Mouse (Mus musculus): Measurements from ENCODE around the gene Camkmt. TPM values are rescaled to one million over a fixed set of nuclear protein-coding genes. Genes with fewer than 3 reads are reported as not detected.

Camkmt gene
- polyA plus RNA-seq, 1 experiment = 0.31 TPM

DNA sequence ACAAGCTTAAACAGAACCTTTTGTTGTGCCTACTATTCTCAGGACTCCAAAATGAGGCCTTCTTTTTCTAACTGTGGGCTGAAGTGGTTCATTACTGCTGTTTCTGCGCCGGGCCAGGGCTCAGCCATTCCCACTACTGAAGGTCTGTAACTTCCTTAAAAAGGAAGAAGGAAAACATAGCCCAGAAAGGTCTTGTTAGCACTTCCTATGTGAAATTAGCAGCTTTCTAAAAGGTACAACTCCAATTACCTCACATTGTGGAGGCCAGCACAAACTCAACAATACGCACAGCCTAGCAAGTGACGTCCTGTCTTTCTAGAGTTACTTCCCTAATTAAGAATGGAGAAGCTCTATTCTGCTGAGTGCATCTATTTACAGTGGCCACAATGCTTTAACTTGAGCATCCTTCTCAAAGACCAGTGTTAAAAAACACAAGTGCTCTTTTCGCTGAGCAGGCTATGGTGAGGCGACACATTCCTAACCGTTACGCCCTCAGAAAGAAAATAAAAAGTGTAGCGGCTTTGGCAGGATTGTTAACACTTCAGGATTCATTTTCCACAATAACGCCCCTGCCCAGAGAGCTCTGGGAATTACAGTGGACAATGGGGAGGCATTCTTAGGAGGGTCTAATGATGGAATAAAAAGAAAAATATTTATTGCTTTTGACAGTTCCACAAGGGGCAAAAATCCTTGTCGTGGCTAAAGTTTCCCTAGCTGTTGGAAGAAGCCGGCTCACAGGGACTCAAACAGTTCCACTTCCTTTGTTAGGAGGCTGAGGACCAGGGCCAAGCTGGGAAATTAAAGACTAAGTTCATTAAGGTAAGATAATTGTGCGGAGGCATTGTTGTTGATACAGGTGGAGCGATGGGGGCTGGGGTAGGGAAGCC is 398.5 kb downstream of the Camkmt start:
- H3K27me3 ChIP-seq (ENCODE audit: control insufficient read depth) = peaks cover 71% of the 10 kb centered on the region
- TF ChIP-seq GATA1 (IDR thresholded peaks at IDR 0.05; ENCODE audit: low read length) = no peak
- no peak for TF ChIP-seq TAL1 (IDR thresholded peaks at IDR 0.05; ENCODE audit: low read length)

DNA sequence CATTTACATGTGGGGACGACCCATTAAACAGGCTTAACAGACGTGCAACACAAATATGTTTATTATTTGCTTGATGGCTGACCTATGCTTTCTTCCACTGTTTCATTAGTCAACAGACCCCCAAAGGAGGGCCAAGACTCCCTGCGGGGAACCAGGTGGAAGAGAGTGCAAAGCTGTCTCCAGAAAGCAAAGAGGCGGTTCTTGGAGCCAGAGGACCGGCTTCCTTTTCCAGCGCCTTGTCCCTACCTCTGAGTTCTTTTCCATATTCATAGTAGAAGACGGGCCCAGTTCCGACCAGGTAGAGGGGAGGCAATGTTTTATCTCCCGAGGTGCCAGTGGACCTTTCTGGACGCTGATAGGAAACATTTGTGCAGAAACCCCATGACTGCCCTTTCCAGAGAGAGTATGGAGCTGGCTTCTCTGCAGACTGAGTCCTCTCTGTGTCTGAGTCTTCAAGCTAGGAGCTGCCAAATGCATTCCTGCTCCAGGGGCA is 399.2 kb downstream of the Camkmt start:
- Histone ChIP-seq H3K4me1 (ENCODE audit: control insufficient read depth) (no peaks in the 10 kb centered on the region), H3K36me3 (ENCODE audit: control insufficient read depth) (no peaks in the 10 kb centered on the region), H3K9me3 (ENCODE audit: control insufficient read depth, low read length) (no peaks in the 10 kb centered on the region), H3K4me3 (replicated peaks) (no peak overlapping the region), H3K27me3 (ENCODE audit: control insufficient read depth) (peaks cover 65% of the 10 kb centered on the region)
- TF ChIP-seq TAL1 (IDR thresholded peaks at IDR 0.05; ENCODE audit: low read length) (no peak), GATA1 (IDR thresholded peaks at IDR 0.05; ENCODE audit: low read length) (no peak)

More for the DNA sequence above, 398.5 kb downstream of the Camkmt start:
- Histone ChIP-seq H3K36me3 (ENCODE audit: control insufficient read depth) (no peaks in the 10 kb centered on the region), H3K4me3 (replicated peaks) (no peak overlapping the region), H3K9me3 (ENCODE audit: control insufficient read depth, low read length) (no peaks in the 10 kb centered on the region), H3K4me1 (ENCODE audit: control insufficient read depth) (no peaks in the 10 kb centered on the region)

DNA sequence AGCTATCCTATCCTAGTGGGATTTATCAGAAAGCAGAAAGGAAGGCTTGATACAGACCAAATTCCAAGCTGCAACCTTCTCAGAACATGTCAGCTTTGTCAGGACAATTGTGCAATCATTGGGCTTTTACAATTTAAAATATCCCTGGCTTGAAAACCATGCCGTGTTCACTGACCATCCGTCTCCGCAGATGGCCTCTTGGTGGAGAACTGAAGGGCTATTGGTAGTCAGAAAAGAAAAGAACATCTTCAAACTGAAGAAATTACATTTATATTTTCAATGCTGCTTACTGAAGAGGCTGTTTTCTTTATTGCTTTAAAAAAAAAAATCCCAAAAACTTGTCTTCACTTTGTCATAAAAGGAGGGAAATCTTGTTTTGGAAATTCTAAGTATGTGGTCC is 401.1 kb downstream of the Camkmt start:
- TF ChIP-seq TAL1 (IDR thresholded peaks at IDR 0.05; ENCODE audit: low read length) (no peak), GATA1 (IDR thresholded peaks at IDR 0.05; ENCODE audit: low read length) (no peak)
- no peaks in the 10 kb centered on the region for H3K36me3 ChIP-seq (ENCODE audit: control insufficient read depth)
- H3K4me1 ChIP-seq (ENCODE audit: control insufficient read depth) = no peaks in the 10 kb centered on the region
- H3K27me3 ChIP-seq (ENCODE audit: control insufficient read depth) = peaks cover 45% of the 10 kb centered on the region
- H3K4me3 ChIP-seq (replicated peaks) = no peak overlapping the region
- H3K9me3 ChIP-seq (ENCODE audit: control insufficient read depth, low read length) = no peaks in the 10 kb centered on the region; the same call in 1 of the 2 replicates

DNA sequence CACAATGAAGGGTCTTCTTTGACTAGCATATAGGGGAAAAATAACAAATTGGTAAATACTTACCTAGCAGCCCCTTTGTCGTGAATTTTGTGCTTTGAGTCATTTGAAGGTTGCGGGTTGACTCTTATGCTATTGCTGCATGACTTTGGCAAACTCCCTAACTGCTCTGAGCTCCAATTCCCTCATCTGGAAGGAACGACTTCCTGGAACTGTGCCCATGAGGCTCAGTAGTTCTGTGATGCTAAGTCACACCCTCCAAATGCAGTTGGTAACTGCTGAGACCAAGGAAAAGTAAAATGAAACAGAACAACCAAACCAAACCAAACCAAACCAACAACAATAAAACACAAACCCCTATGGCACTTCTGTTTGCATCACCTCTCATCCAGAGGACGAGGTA is 403.2 kb downstream of the Camkmt start:
- TF ChIP-seq GATA1 (IDR thresholded peaks at IDR 0.05; ENCODE audit: low read length) (no peak), TAL1 (IDR thresholded peaks at IDR 0.05; ENCODE audit: low read length) (no peak)
- peaks cover 25% of the 10 kb centered on the region for H3K27me3 ChIP-seq (ENCODE audit: control insufficient read depth)
- no peaks in the 10 kb centered on the region; the same call in 1 of the 2 replicates for H3K9me3 ChIP-seq (ENCODE audit: control insufficient read depth, low read length)
- H3K4me1 ChIP-seq (ENCODE audit: control insufficient read depth) = no peaks in the 10 kb centered on the region
- no peaks in the 10 kb centered on the region for H3K36me3 ChIP-seq (ENCODE audit: control insufficient read depth)
- H3K4me3 ChIP-seq (replicated peaks) = no peak overlapping the region

DNA sequence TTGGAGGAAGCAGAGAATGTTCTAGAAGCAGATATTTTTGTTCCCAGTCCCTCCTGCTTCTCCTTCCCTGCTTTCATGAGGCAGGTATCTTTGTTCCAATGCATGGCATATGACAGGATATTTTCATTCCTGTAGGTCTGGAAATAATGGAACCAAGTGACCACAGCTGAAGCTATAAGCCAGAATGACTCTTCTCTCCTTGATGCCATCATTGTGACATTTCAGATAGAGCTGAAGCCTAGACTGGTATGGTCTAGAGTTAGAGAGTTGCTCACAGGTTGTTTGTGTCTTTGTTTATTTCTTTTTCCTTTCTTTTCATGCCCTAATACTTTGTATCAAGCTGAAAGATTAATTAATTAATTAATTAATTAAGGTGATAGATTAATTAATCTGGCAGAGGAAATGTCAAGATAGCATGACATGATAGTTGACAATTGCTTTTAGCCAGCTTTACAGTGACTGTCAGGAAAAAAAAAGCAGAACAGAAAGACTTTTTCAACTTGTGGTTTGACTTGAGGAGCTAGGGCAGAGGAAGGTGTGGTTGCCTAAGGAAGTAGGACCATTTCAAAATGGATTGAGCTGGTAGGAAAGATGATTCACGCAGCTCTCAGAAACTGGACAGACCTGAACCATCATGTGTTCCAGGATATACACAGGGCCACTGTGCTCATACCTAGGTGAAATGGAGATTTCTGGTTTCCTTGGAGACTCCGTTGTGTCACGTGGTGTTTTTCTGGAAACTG is 404.8 kb downstream of the Camkmt start:
- Histone ChIP-seq H3K36me3 (ENCODE audit: control insufficient read depth) (no peaks in the 10 kb centered on the region), H3K4me3 (replicated peaks) (no peak overlapping the region)
- no peak for TF ChIP-seq GATA1 (IDR thresholded peaks at IDR 0.05; ENCODE audit: low read length)
- TF ChIP-seq TAL1 (IDR thresholded peaks at IDR 0.05; ENCODE audit: low read length) = no peak

DNA sequence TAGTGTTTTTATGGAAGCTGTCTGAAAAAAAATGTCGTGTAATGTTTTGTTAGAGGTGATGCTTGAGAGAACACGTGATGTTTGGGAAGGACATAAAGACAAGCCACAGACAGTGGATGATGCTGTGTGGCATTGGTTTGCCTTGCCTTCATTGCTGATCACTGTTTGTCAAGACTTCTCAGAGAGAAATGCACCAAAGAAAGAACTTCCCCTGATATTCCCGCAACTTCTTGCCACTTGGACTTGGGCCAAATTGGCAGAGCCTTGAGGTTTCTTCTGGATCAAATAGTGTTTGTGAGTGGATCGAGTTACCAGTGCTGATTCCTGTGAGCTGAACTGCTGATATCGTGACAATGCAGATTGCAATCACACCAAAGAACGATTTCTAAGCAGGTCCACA is 405.5 kb downstream of the Camkmt start:
- TF ChIP-seq TAL1 (IDR thresholded peaks at IDR 0.05; ENCODE audit: low read length) = no peak
- TF ChIP-seq GATA1 (IDR thresholded peaks at IDR 0.05; ENCODE audit: low read length) = no peak
- Histone ChIP-seq H3K36me3 (ENCODE audit: control insufficient read depth) (no peaks in the 10 kb centered on the region), H3K27me3 (ENCODE audit: control insufficient read depth) (peaks cover 3% of the 10 kb centered on the region), H3K4me3 (replicated peaks) (no peak overlapping the region), H3K4me1 (ENCODE audit: control insufficient read depth) (no peaks in the 10 kb centered on the region), H3K9me3 (ENCODE audit: control insufficient read depth, low read length) (no peaks in the 10 kb centered on the region; the same call in 1 of the 2 replicates)

More for the DNA sequence above, 404.8 kb downstream of the Camkmt start:
- Histone ChIP-seq H3K9me3 (ENCODE audit: control insufficient read depth, low read length) (no peaks in the 10 kb centered on the region; the same call in 1 of the 2 replicates), H3K4me1 (ENCODE audit: control insufficient read depth) (no peaks in the 10 kb centered on the region), H3K27me3 (ENCODE audit: control insufficient read depth) (peaks cover 9% of the 10 kb centered on the region)

DNA sequence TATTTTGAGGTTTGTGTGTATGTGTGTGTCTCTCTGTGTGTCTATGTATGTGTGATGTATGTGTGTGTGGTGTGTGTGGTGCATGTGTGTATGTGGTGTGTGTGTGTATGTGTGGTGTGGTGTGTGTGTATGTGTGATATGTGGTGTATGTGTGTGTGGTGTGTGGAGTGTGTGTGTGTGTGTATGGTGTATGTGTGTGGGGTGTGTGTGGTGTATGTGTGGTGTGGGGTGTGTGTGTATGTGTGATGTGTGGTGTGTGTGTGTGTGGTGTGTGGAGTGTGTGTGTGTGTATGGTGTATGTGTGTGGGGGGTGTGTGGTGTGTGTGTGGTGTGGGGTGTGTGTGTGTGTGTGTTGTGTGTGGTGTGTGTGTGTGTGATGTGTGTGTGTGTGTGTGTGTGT is 414.5 kb downstream of the Camkmt start:
- no peak for TF ChIP-seq GATA1 (IDR thresholded peaks at IDR 0.05; ENCODE audit: low read length)
- no peaks in the 10 kb centered on the region for H3K27me3 ChIP-seq (ENCODE audit: control insufficient read depth)

DNA sequence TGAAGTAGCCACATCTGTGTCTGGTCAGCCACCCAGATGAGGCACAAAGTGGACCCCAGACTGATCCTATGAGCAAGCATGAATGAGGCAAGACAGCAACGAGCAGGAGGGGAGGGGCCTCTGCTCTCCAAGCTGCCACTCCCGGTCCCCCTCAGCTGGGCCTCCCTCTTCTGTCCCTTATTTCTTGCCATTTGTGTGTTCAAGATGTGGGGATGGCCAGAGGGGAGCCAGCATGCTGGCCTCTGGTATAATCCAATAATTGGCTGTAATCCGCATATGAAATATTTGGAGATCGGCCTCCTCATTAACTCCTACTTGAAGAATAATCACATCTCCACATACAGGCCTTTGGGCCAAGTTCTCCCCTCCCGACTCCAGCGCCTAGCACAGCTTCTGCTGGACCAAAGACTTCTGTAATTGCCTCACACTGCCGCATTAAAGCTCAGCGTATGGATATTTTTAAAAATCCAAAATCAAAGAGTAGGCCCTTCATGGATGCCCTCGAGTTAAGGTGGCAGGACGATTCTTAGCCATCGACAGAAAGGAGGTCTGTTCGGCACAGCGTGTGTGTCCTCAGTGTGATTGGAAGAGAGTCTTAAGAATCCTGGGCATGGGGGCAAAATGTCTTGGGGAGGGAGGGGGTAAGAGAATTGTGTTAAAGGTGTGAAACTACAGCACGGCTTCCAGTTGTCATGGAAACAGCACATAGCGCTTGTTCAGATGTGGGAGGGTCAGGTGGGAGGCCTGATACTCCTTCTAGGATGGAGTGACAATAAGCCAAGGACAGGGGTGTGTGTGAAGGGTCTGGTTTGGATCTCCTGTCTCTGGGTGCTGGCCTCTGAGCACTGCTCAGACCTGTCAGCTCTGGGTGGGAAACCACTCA is 416.1 kb downstream of the Camkmt start:
- H3K9me3 ChIP-seq (ENCODE audit: control insufficient read depth, low read length) = peaks cover 2% of the 10 kb centered on the region; the same call in 1 of the 2 replicates
- H3K36me3 ChIP-seq (ENCODE audit: control insufficient read depth) = no peaks in the 10 kb centered on the region
- no peaks in the 10 kb centered on the region for H3K4me1 ChIP-seq (ENCODE audit: control insufficient read depth)
- no peak for TF ChIP-seq TAL1 (IDR thresholded peaks at IDR 0.05; ENCODE audit: low read length)
- TF ChIP-seq GATA1 (IDR thresholded peaks at IDR 0.05; ENCODE audit: low read length) = no peak
- H3K4me3 ChIP-seq (replicated peaks) = no peak overlapping the region
- H3K27me3 ChIP-seq (ENCODE audit: control insufficient read depth) = no peaks in the 10 kb centered on the region

More for the DNA sequence above, 414.5 kb downstream of the Camkmt start:
- Histone ChIP-seq H3K9me3 (ENCODE audit: control insufficient read depth, low read length) (peaks cover 2% of the 10 kb centered on the region; the same call in 1 of the 2 replicates), H3K4me1 (ENCODE audit: control insufficient read depth) (no peaks in the 10 kb centered on the region), H3K36me3 (ENCODE audit: control insufficient read depth) (no peaks in the 10 kb centered on the region), H3K4me3 (replicated peaks) (no peak overlapping the region)

All from erythroblast, embryonic 14.5 days (primary cell).